Mouse (Mus musculus): Measurements from ENCODE around the gene Plekhg1. TPM values are rescaled to one million over a fixed set of nuclear protein-coding genes. Genes with fewer than 3 reads are reported as not detected.

Gene Plekhg1
- polyA plus RNA-seq, 1 experiment from 2014 or later, result 7.6 TPM

DNA sequence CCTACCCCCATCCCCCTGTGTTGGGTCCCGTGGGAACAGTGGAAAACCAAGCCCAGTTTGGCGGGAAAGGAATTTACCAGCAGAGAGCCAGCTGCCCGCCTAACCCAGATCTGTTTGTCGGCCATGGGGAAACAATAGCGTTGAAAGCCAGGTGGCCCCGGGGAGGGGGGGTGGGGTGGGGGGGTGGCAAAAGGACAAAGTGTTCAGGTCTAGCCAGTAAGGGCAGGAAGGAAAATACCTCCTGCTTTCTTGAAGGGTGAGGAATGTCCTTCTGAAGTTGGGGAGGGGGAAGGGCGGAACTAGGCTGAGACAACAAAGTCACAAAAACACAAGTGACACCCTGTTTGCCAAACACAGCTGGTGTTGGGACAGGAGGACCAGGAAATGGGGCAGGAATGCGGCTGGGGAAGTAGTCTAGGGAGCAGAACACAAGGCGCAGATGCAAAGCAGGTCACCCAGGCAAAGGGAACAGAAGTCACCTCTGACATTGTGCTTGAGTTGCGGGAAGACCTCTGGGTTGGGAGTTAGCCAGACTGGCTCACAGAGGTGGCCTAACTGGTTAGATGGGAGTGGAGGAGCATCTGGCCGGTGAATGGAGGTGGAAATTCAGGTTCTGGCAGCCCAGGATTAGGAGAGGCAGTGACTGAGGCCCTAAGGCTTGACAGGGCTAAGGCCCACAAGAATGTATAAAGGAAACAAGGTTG lies 201.0 kb downstream of the Plekhg1 start:
- Histone ChIP-seq H3K27me3 (ENCODE audit: control insufficient read depth, insufficient read depth, low read length) (no peaks in the 10 kb centered on the region), H3K4me1 (ENCODE audit: control insufficient read depth in 2 of 2, insufficient read depth in 2 of 2, low read length in 2 of 2) (peaks cover 0 to 4% of the 10 kb centered on the region in 2 experiments; a peak in 2 of 4 replicates), H3K9me3 (ENCODE audit: control insufficient read depth, low read length) (no peaks in the 10 kb centered on the region), H3K9ac (ENCODE audit: low read length) (no peak overlapping the region), H3K36me3 (ENCODE audit: control insufficient read depth, insufficient read depth, low read length) (0 out of 2 replicates have a peak, but pooled peaks cover 5% of the 10 kb centered on the region), H3K27ac (replicated peaks in 1 of 2; ENCODE audit: control insufficient read depth in 1 of 2, insufficient read depth in 1 of 2, low read depth in 2 of 2, low read length in 2 of 2) (no peak overlapping the region), H3K4me2 (ENCODE audit: low read length) (no peak overlapping the region), H3K4me3 (ENCODE audit: control insufficient read depth in 1 of 2, insufficient read depth in 1 of 2, low read depth in 1 of 2, low read length in 2 of 2) (no peak overlapping the region)
- ATAC-seq (ENCODE audit: insufficient number of reproducible peaks, insufficient read depth, low FRiP score, low read depth), result peak; percentile 31; the same call in 1 of the 2 replicates
- 30% methylated on average over 11 of the region's 11 CpGs for WGBS

DNA sequence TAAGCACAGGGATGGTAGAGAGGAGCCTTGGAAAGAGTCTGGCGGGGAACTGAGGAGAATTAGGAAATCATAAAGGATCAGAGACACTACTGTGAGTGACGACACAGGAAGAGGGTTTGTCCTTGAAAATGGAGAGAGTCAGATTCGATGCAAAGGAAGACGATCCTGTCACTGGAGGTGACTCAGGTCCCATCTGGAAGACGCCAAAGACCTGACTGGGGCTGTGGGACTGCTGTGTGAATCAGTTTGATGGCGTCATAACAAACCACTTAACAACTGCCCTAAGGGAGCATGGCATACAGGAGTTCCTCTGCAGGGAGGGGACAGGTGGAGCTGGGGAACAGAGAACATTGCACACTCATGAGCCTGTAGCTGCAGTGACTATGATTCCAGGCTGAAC lies 202.1 kb downstream of the Plekhg1 start:
- peaks cover 0 to 4% of the 10 kb centered on the region in 2 experiments; a peak in 2 of 4 replicates for H3K4me1 ChIP-seq (ENCODE audit: control insufficient read depth in 2 of 2, insufficient read depth in 2 of 2, low read length in 2 of 2)
- H3K36me3 ChIP-seq (ENCODE audit: control insufficient read depth, insufficient read depth, low read length), result 0 out of 2 replicates have a peak, but pooled peaks cover 5% of the 10 kb centered on the region
- H3K27me3 ChIP-seq (ENCODE audit: control insufficient read depth, insufficient read depth, low read length), result no peaks in the 10 kb centered on the region
- H3K27ac ChIP-seq (replicated peaks in 1 of 2; ENCODE audit: control insufficient read depth in 1 of 2, insufficient read depth in 1 of 2, low read depth in 2 of 2, low read length in 2 of 2), result no peak overlapping the region
- 65% methylated on average over 6 of the region's 6 CpGs for WGBS
- H3K9me3 ChIP-seq (ENCODE audit: control insufficient read depth, low read length), result no peaks in the 10 kb centered on the region
- ATAC-seq (ENCODE audit: insufficient number of reproducible peaks, insufficient read depth, low FRiP score, low read depth), result no peak
- H3K9ac ChIP-seq (ENCODE audit: low read length), result no peak overlapping the region
- H3K4me2 ChIP-seq (ENCODE audit: low read length), result no peak overlapping the region
- H3K4me3 ChIP-seq (ENCODE audit: control insufficient read depth in 1 of 2, insufficient read depth in 1 of 2, low read depth in 1 of 2, low read length in 2 of 2), result no peak overlapping the region

GRCm38 (mm10) chr10:3943492-3944395 lies 203.6 kb downstream of the Plekhg1 start:
- Histone ChIP-seq H3K4me2 (ENCODE audit: low read length) (no peak overlapping the region), H3K4me3 (ENCODE audit: control insufficient read depth in 1 of 2, insufficient read depth in 1 of 2, low read depth in 1 of 2, low read length in 2 of 2) (no peak overlapping the region), H3K4me1 (ENCODE audit: control insufficient read depth in 2 of 2, insufficient read depth in 2 of 2, low read length in 2 of 2) (peaks cover 0 to 4% of the 10 kb centered on the region in 2 experiments; a peak in 2 of 4 replicates), H3K27me3 (ENCODE audit: control insufficient read depth, insufficient read depth, low read length) (no peaks in the 10 kb centered on the region), H3K9me3 (ENCODE audit: control insufficient read depth, low read length) (no peaks in the 10 kb centered on the region), H3K36me3 (ENCODE audit: control insufficient read depth, insufficient read depth, low read length) (peaks cover 8% of the 10 kb centered on the region; the same call in 1 of the 2 replicates), H3K27ac (replicated peaks in 1 of 2; ENCODE audit: control insufficient read depth in 1 of 2, insufficient read depth in 1 of 2, low read depth in 2 of 2, low read length in 2 of 2) (no peak overlapping the region), H3K9ac (ENCODE audit: low read length) (no peak overlapping the region)
- whole genome bisulfite sequencing, result 25% methylated on average over 10 of the region's 10 CpGs
- no peak for ATAC-seq (ENCODE audit: insufficient number of reproducible peaks, insufficient read depth, low FRiP score, low read depth)

DNA sequence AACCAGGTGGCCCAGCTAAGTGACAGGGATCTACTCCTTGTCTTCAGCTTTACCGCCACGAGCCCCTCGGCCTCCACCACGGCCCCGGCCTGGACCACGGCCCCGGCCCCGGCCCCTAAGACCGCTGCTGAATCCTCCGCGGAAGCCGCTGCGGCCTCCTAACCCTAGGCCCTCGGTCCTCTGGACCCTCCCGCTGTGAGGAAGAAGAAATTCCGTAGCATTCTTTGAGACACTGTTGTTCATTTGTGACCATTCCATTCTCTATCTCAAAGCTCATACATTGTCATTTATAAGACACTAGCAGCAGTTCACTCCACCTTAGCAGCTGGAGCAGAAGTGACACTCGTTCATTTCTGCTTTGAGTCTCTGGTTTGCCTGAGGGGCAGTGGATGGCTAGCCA lies 206.7 kb downstream of the Plekhg1 start:
- Histone ChIP-seq H3K4me2 (ENCODE audit: low read length) (no peak overlapping the region), H3K9ac (ENCODE audit: low read length) (no peak overlapping the region), H3K4me1 (ENCODE audit: control insufficient read depth in 2 of 2, insufficient read depth in 2 of 2, low read length in 2 of 2) (no peaks in the 10 kb centered on the region), H3K27me3 (ENCODE audit: control insufficient read depth, insufficient read depth, low read length) (no peaks in the 10 kb centered on the region), H3K9me3 (ENCODE audit: control insufficient read depth, low read length) (no peaks in the 10 kb centered on the region), H3K36me3 (ENCODE audit: control insufficient read depth, insufficient read depth, low read length) (peaks cover 12% of the 10 kb centered on the region), H3K4me3 (ENCODE audit: control insufficient read depth in 1 of 2, insufficient read depth in 1 of 2, low read depth in 1 of 2, low read length in 2 of 2) (no peak overlapping the region), H3K27ac (replicated peaks in 1 of 2; ENCODE audit: control insufficient read depth in 1 of 2, insufficient read depth in 1 of 2, low read depth in 2 of 2, low read length in 2 of 2) (no peak overlapping the region)
- ATAC-seq (ENCODE audit: insufficient number of reproducible peaks, insufficient read depth, low FRiP score, low read depth), result no peak
- 87% methylated on average over 17 of the region's 17 CpGs for WGBS

GRCm38 (mm10) chr10:3947346-3947745 lies 207.2 kb downstream of the Plekhg1 start:
- Histone ChIP-seq H3K4me3 (ENCODE audit: control insufficient read depth in 1 of 2, insufficient read depth in 1 of 2, low read depth in 1 of 2, low read length in 2 of 2) (no peak overlapping the region), H3K4me2 (ENCODE audit: low read length) (no peak overlapping the region), H3K27ac (replicated peaks in 1 of 2; ENCODE audit: control insufficient read depth in 1 of 2, insufficient read depth in 1 of 2, low read depth in 2 of 2, low read length in 2 of 2) (no peak overlapping the region), H3K27me3 (ENCODE audit: control insufficient read depth, insufficient read depth, low read length) (no peaks in the 10 kb centered on the region), H3K36me3 (ENCODE audit: control insufficient read depth, insufficient read depth, low read length) (peaks cover 12% of the 10 kb centered on the region), H3K9me3 (ENCODE audit: control insufficient read depth, low read length) (no peaks in the 10 kb centered on the region), H3K4me1 (ENCODE audit: control insufficient read depth in 2 of 2, insufficient read depth in 2 of 2, low read length in 2 of 2) (no peaks in the 10 kb centered on the region), H3K9ac (ENCODE audit: low read length) (no peak overlapping the region)
- no peak for ATAC-seq (ENCODE audit: insufficient number of reproducible peaks, insufficient read depth, low FRiP score, low read depth)
- WGBS, result 86% methylated on average over 7 of the region's 7 CpGs

DNA sequence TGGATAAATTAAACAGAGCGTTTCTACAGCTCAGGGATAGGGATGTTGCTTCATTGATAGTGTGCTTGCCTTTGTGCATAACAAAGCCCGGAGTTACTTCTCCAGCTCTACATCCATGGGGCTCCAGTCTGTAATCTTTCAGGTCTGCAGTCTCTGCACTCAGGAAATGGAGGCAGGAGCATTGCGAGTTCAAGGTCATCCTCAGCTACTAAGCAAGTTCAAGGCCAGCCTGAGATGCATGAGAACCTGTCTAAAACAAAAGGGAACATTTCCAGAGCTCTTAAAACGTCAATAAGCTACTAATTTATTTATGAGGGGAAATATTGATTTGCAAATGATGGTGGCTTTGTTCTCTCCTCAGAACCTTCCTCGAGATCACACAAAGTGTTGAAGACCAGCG lies 209.1 kb downstream of the Plekhg1 start:
- Histone ChIP-seq H3K27ac (replicated peaks in 1 of 2; ENCODE audit: control insufficient read depth in 1 of 2, insufficient read depth in 1 of 2, low read depth in 2 of 2, low read length in 2 of 2) (no peak overlapping the region), H3K9ac (ENCODE audit: low read length) (no peak overlapping the region), H3K27me3 (ENCODE audit: control insufficient read depth, insufficient read depth, low read length) (no peaks in the 10 kb centered on the region), H3K4me3 (ENCODE audit: control insufficient read depth in 1 of 2, insufficient read depth in 1 of 2, low read depth in 1 of 2, low read length in 2 of 2) (no peak overlapping the region), H3K36me3 (ENCODE audit: control insufficient read depth, insufficient read depth, low read length) (peaks cover 12% of the 10 kb centered on the region), H3K9me3 (ENCODE audit: control insufficient read depth, low read length) (no peaks in the 10 kb centered on the region), H3K4me2 (ENCODE audit: low read length) (no peak overlapping the region), H3K4me1 (ENCODE audit: control insufficient read depth in 2 of 2, insufficient read depth in 2 of 2, low read length in 2 of 2) (no peaks in the 10 kb centered on the region)
- ATAC-seq (ENCODE audit: insufficient number of reproducible peaks, insufficient read depth, low FRiP score, low read depth), result no peak
- WGBS, result 78% methylated on average over 6 of the region's 6 CpGs

DNA sequence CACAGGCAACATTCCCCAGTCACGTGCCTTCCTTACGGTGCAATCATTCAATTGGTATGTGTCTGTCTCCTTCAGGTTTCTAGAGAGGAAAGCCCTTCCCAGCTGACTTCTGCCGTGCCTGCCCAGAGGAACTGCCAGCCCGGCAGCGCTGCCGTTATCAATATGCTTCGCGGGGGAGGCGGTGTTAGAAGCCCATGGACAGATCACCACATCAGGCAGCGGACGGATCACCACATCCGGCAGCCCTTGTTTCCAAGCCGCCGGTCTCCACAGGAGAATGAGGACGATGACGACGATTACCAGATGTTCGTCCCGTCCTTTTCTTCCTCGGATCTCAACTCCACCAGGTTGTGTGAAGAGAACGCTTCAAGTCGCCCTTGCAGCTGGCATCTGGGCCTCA lies 216.3 kb downstream of the Plekhg1 start:
- H3K9me3 ChIP-seq (ENCODE audit: control insufficient read depth, low read length), result no peaks in the 10 kb centered on the region
- H3K4me2 ChIP-seq (ENCODE audit: low read length), result peak overlapping the region; percentile 59
- ATAC-seq (ENCODE audit: insufficient number of reproducible peaks, insufficient read depth, low FRiP score, low read depth), result no peak
- H3K9ac ChIP-seq (ENCODE audit: low read length), result no peak overlapping the region
- peaks cover 2 to 8% of the 10 kb centered on the region in 2 experiments; a peak in 3 of 4 replicates for H3K4me1 ChIP-seq (ENCODE audit: control insufficient read depth in 2 of 2, insufficient read depth in 2 of 2, low read length in 2 of 2)
- WGBS, result 48% methylated on average over 22 of the region's 22 CpGs
- H3K27me3 ChIP-seq (ENCODE audit: control insufficient read depth, insufficient read depth, low read length), result no peaks in the 10 kb centered on the region
- H3K27ac ChIP-seq (replicated peaks in 1 of 2; ENCODE audit: control insufficient read depth in 1 of 2, insufficient read depth in 1 of 2, low read depth in 2 of 2, low read length in 2 of 2), result no peak overlapping the region
- H3K36me3 ChIP-seq (ENCODE audit: control insufficient read depth, insufficient read depth, low read length), result peaks cover 27% of the 10 kb centered on the region
- no peak overlapping the region for H3K4me3 ChIP-seq (ENCODE audit: control insufficient read depth in 1 of 2, insufficient read depth in 1 of 2, low read depth in 1 of 2, low read length in 2 of 2)
